Mouse (Mus musculus) gastrocnemius, postnatal 25 days (tissue): ENCODE measurements around the gene Mthfd1l. TPM values are rescaled to one million over a fixed set of nuclear protein-coding genes. Genes with fewer than 3 reads are reported as not detected.
"Not testable (repeated sequence)": the region's sequence is repeated elsewhere in the genome, so short reads cannot be mapped to it uniquely, and the experiment has no call there.

Source experiments
- DNase-seq: peaks from one replicate; pipeline ENCODE4 v3.0.0; 2022
- total RNA-seq, 2 experiments: library from RNA; stranded (reverse); gene quantifications; 1 replicate in 1 of 2; 2 replicates in 1 of 2; pipeline ENCODE4 v1.2.3; 2021

Gene Mthfd1l
- total RNA-seq, 2 experiments from 2014 or later, result 0.59 to 1.1 TPM

DNA sequence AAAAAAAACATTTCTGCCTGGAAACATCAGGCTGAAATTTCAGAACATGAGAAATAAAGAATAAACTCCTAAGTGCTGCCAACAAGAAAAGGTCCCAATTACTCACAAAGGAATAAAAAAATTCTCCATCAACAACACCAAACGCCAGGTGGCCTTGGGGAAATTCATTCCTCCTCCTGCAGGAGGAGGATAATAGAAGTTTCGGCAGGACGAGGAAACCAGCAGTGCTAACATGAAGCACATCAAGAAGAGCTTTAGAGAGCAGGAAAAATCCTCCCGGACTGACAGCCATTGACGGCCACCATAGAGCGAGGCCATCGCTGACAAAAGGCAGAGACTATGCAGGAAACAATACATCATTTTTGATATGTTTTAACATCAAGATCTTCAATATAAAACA, 71.5 kb downstream of the Mthfd1l start:
- DNase-seq, result no peak

DNA sequence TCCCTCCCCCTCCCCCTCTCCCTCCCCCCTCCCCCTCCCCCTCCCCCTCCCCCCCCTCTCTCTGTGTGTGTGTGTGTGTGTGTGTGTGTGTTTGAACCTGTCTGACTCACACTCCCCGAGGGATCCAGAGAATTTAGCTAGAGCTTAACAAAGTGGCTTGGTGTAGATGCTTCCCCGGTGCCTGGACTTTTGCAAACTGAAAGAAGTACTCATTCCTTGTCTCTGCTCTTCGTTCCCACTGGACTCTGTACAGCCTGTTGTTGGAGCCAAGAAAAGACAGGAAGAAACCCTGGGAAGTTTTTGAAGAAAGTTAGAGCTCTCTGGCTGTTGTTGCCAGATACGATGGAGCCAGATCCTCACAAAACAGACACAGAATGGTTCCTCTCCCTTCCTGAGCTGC, 73.6 kb downstream of the Mthfd1l start:
- DNase-seq, result peak; percentile 26

DNA sequence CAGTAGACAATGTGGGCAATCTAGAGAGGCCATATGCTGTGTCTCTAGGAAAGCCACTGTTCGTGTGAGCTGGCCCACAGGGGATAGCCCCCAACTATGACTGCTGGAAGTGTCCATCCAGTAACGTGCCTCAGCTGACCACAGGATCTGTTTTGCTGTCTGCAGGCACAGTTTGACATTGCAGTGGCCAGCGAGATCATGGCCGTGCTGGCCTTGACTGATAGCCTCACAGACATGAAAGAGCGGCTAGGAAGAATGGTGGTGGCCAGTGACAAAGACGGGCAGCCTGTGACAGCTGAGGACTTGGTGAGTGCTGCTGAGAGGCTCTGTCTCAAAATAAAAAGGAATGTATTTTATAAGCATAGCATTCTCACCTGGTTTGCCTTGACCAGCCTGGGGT, 74.7 kb downstream of the Mthfd1l start:
- DNase-seq, result no peak

DNA sequence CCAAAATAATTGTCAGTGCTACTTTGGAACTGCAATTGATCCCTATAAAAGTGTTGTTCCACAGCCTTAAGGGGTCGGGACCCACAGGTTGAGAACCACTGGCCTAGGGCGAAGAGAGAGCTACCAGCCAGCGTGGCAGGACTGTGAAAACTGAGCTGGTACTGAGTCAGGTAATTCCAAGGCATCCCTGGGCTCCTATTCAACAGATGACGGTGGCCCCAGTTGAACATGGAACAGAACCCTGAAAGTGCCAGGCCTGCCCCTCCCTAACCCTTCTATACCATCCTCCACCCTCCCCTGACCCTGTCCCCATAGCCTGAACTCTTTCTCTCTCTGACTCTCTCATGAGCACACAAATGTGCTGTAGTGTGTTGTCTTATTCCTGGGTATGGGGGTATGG, 77.3 kb downstream of the Mthfd1l start:
- no peak for DNase-seq

DNA sequence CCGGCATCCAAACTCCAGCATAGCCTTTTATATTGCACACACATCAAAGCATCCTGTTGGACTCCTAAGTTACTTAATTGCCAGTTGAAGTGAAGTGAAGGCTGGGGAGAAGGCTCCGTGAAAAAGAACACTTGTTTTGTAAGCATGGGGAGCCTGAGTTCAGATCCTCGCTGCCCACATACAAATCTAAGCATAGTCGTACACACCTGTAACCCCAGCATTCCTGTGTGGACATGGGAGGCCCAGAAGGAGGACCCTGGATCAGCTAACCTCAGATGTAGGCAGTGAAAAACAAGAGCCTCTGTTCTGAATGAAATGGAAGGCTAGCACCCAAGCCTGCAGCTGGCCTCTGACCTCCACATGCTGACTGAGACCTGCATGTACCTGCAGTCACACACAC, 79.8 kb downstream of the Mthfd1l start:
- DNase-seq, result no peak

DNA sequence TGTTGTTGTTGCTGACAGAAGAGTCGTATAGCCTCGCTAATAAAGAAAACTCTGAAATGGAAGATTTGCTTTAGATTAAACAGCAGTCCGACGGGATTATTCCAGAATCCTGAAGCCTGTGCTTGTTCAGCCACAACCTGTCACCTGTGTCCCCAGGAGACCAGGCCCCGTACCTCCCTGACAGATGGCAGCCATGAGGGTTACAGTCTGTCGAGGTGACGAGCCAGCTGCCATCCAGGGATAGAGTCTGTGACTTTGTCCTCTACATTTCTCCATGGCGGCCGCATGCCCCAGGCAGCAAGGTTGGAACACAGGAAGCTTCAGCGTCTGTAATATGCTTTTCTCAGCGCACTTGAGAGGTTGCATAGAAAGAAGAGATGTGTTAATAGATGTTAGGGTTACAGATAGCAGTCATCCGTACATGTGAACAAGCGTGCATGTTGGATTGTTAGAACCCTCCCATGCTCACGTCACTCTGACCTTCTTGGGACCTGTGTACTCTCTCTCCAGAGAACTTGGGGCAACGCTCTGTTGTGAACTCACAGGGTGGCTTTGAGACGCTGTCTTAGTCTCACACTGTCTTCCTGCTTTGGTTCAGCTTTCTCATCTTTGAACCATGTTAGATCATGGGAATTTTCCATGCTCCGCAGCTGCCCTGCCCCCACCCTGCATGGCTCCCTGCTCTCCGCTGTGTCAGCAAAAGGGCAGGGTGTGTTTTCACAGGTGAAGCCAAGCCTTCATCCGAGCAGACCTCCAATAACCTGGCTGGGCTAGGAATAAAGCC, 80.6 kb downstream of the Mthfd1l start:
- DNase-seq, result no peak

DNA sequence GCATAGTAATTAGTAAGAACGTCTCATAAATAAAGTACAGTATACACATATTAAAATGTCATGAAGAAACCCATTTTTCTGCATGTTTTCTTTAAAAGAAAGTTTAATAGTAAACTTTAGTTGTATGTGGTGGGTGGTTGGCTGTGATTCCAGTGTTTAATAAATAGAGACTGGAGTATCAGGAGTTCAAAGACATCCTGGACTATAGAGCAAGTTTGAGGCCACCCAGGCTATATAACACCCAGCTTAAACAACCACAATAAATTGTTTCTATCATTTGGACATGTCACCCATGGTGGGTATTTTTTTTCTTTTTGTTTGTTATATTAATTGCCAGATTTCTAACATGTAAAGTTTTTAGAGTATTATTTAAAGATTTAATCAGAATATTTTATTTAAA, 81.7 kb downstream of the Mthfd1l start:
- DNase-seq, result no peak

DNA sequence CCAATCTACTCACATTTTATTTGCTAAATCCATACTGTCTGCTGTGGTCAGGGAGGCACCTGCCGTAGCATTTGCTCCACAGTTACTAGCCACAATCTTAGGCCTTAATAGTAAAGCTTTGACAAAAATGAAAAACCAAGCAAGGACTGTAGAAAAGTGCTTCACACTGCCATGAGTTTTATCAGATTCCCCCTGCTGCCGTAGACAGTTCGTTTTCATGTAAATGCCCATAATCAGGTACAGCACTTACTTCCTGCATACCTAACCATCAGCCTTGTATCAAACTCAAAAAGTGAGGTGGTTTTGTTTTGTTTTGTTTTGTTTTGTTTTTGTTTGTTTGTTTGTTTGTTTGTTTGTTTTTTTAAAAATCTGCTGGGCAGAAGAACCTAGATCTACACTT, 84.5 kb downstream of the Mthfd1l start:
- no peak for DNase-seq

DNA sequence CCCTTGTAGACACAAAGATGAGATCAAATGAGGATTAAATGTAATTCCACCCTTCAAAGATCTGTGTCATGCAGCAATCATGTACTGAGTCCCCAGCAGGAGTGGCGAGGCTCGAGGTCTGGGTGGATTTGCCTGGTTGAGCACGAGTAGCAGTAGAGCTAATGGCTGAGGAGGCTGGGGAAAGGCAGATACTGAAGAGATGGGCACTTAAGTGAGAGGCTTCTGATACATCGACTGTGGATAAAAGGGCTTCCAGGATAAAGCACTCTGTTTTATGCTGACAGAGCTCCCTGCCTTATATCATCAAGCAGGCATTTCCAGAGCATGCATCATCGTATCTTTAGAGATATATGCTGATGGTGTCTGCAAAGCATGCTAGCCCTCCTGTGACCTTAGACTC, 84.9 kb downstream of the Mthfd1l start:
- no peak for DNase-seq

DNA sequence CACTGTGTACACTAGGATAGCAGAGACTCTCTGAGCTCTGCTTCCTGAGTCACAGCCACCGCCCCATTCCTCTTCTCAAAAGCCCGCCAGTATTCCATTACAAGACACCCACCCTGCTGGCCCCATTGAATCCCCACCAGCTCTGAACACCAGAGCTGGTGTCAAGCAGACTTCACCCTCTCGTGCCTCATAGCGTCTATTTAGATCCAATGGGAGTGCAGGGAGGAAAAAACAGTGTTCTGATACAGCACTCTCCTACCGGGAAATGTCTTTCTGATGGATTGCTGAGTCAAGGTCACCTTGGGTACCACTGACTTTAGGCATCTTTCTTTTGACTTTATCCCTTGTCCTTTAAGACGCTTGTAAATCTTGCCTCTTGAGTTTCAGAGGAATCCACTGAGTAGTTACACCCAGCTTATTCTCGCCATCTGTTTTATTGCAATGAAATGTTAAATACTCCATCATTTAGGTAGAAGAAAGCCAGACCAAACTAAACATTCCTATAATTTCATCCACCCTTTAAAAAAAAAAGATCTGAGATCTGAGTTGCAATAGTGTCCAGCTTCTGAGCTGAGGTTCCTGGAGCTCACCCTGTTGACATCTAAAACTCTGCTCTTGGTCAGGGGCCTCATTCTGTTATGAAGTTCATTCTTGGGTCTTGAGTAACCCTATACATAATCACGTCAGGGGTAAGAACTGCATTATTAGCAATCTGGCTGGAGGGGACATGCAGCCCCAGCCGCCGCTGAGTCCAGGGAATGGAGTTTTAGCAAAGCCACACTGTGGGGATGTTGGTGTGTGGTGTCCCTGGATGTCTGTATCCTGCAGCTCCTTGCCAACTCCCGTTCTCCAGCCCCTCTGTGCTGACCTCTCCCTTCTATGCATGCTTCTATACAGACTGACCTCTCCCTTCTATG, 88.4 kb downstream of the Mthfd1l start:
- DNase-seq, result no peak

DNA sequence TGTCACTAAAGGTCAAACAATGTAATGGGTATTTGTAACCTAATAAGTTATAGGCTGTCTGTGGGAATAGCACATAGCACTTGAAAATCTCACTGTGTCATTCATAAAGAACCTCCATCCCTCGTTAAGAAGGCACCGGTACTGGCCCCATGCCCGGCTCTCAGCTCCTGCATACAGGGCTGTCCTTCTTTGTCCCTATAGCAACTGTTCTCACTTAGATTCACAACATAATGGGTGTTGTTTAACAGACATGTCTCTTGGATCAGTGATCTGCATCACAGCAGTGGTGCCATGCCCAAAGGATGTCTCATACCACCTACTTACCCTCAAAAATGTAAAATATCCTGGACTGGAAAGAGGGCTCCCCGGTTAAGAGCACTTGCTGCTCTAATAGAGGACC, 90.6 kb downstream of the Mthfd1l start:
- DNase-seq, result no peak

DNA sequence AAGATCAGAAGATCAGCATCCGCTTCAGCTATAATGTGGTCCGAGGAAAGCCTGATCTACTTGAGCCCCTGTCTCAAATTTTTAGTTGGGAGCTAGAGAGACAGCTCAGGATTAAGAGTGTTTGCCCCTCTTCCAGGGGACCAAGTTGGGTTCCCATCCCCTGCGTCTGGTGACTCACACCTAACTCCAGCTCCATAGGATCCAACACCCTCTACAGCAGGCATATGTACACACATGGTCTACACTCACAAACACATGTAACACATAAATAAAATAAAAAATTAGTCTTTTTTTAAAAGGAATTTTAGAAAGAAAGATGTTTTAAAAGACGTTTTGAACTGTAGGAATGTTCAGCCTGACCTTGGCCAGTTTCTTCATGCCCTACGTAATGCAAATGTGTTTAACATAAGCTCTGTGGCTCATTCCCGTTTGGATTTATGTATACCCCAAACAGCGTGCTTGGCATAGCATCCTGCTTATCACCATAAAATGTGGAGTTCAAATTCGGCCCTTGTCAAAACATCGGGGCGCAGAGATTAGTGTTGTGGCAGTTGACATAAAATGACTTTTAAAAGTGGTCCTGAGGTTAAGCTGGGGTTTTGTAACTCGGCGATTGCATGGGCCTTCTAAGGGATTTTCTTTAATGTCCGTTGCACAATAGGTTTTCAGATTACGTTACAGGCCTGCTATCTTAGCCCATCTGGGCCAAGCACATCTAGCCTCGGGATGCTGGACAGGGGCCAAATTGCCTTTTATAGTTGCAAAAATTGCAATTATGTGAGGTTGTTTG, 92.6 kb downstream of the Mthfd1l start:
- DNase-seq, result no peak

DNA sequence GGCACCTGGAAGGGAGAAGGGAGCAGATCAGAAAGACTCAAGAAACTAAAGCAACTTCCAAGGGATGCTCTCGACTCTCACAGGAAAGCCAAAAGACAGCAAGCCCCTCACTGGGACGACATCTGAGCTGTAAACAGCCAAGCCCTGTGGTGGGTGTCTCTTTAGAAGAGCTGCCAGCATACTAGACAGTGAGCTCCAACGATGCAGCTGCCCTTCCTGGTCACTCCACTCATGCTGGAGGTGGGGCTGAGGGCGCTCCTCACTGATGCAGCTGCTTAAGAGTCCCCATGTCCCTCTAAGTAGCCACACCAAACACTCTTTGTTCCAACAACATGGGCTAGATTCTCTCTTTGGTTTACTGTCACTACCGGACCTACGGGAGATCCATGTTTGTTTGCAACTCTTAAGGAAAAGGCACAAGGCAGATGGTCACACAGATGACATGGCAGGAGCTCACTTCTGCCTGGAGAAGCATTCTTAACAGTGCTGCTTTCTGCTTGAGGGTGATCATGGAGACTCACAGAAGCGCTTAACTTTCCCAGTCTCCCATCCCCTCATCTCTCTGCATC, 96.4 kb downstream of the Mthfd1l start:
- no peak for DNase-seq

DNA sequence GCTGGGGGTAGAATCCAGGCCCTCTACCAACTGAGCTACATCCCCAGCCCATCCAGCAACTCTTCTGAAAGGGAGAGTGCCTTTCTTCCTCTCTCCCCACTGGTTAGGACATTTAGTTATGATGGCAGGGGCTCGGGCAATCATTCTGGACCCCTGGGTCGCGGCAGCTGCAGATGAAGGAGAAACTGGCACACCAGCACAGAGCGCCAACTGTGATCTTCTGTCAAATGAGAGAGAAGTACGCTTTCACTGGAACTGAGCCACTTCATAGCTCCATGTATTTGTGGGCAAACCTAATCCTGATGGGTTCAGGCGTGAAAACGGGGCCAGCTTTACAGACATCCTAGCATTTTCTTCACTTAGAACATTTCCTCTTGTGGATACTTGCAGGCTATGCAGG, 97.1 kb downstream of the Mthfd1l start:
- no peak for DNase-seq

DNA sequence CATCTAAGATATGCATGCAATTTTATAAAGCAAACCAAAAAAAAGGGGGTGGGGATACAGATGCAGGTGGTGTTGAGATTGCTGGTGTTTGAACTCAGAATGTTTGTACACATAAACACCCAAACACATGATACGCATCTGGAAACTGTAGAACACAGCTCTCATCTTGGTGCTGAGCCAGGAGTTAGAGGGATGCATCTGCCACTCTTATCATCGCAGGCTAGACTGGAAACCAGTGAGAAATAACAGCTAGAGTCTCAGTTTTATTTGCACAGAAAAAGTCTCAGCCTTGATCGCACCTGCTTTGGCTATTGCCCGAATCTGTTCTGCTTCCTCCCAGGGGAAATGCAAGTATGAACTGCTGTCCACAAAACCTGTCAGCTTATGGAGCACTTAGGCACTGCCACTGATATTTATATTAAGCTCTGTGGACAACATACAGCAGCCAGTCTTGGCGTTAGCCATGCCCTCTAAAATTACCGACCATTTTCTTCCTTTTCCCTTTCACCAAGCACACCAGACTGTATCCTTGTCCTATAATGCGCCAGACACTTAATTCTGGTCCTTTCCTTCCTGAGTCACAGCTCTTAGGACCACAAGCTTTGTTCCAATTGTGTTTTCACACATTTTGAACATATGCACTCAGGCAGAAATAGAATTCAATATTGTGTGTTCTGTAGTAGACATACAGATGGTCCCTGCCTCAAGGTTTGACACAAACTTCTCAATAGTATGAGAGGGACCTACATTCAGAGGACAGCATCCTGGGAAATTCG, 98.3 kb downstream of the Mthfd1l start:
- no peak for DNase-seq

DNA sequence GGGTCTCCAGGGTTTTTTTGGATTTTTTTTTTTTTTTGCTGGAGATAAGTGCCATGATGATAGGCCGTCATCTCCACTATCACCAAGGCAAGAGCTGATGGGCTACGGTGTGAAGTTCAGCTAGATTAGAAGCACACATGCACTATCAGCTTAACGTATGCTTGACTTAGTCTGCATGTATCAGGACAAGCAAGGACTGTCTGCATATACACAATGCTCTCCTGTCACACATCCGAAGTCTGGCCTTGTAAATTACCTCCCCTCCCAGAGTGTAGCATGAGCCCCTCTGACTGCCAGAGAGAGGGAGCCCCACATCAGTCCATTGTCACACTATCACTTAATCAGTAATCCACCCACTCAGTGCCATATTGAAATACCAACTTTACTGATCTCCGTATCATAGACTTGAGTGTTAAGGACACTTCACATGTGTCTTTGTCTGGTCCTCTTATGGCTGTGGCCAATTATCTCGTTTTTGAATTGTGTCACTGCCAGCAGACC, 99.0 kb downstream of the Mthfd1l start:
- DNase-seq, result no peak

DNA sequence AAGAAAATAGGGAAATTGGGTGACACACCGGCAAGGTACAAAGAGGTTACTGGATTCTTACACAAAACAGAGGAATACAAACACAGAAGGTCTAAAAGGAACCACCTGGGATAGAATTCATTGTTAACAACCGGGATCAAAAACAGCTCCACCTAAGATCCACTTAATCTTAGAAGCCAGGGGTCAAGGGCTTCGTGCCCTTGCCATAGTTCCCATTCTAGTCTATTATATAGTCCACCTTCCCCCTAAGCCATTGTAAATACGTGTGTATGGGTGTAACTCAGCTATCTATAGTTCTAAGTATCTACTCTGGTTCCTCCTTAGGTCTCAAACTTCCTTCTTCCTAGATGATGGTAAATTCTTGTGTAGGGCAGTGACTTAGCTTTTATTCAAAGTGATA, 99.6 kb downstream of the Mthfd1l start:
- not testable (repeated sequence) for DNase-seq

DNA sequence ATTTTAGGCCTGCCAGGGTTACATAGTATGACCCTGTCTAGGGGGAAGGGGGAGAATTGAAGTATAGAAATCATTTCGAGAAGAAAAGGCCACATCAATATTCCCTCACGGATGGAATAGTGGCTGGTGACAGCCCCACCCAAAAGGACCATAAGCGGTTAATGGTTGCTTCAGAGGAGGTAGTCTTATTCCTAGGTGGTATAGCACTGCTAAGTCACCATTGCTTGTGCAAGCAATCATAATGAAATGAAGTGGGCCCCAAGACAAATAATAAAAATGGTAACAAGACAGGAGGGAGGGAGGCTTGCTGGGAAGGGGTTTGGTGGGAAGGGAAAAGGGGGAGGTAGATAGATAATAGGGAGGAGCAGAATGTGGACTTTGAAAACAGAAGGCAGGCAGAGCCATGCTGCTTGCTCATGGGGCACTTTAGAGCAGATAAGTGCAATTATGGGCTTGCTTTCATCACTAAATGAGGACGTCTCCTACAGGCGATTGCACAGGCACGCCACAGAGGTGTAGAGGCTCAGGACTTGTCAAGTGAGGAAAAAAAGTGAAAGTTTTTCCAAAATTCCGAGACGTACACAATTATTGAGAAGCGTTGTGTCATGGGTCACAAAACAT, 105.4 kb downstream of the Mthfd1l start:
- DNase-seq, result no peak

DNA sequence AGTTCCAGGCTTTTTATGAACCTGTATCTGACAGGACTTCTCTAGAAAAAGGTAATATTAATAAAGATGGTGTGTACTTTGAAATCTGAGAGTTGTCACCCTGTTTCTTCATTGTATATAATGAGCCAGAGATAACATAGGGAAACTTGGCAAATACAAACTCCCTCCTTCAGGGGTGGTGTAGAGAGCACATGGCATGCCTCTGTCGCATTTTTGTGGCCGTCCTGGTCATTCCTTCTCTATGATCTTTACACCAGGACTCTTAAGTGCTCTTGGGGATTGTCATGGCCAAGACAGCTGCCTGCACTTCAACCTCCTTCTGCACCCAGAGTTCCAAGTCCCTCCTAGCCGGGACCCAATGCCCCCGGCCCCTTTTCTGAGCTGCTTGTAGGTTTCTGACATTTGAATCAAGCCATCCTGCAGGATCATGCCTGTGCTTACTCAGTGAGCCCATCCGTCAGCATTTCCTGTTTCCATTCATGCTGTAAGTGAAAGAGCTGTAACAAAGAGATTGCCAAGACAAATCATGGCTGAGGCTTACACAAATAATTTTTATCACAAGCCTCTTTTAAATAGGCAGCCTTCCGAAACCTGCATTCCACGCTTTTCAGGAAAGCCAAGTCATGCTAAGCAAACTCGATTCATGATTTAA, 106.2 kb downstream of the Mthfd1l start:
- DNase-seq, result no peak

DNA sequence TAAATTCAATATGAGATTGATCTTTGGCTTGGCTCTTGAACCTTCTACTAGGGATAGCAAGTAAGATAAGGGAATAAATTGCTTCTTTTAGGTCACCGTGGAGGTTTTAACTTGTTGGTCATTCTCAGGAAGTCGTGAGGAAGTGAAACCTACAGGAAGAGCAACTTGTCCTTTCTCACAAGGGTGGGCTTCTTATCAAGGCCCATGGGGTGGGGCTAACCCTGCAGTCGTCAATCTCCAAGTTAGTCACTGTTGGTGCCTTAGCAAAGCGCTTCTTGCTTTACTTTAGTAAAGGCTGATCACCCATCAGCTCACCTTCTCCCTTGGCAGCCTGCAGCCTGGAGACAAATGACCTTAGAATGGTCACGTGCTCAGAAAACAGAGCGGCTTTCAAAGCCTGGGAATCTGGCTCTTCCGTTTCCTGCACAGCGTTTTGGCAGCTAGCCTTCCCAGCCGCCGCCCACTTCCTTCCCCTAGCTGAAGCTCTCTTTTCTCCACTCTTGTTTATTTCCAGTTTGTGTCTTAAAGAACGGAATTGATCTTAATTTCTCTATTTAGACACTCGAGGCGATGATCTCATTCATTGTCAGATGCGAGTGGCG, 106.8 kb downstream of the Mthfd1l start:
- peak; percentile 67 for DNase-seq
